Mouse (Mus musculus): ENCODE measurements around the gene Rapsn.

DNA sequence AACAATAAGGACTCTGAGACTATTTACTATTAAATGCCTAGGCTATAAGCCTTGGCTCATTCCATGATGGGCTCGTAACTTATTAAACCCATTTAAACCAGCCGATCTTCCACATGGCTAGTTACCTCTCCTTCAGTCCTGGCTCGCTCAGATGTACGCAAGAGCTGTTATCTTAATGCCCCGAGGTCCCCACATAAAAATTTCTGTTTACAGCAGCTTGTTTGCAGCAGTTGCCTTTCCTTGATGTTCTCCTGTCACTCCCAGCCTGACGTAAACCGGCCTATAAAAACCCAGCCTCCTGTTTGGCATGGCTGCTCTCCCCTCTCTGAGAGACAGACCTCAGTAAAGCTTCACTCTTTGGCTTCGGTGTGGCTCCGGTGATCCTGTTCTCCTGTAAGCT lies 11.9 kb downstream of the Rapsn start:
- no peak for TF ChIP-seq CTCF (IDR thresholded peaks at IDR 0.05; ENCODE audit: control insufficient read depth, insufficient read depth, low read length)
- TF ChIP-seq POLR2A (IDR thresholded peaks at IDR 0.05; ENCODE audit: borderline replicate concordance, control insufficient read depth, low read depth, low read length): no peak

All from bone marrow, adult 2 months (tissue).